Mouse (Mus musculus) CH12.LX (cell line): ENCODE results near the gene Rnaseh2c. TPM values are rescaled to one million over a fixed set of nuclear protein-coding genes. Genes with fewer than 3 reads are reported as not detected.

Source experiments
- DNase-seq: peaks from one replicate; pipeline ENCODE4 v3.0.0-alpha.2; 2013; ENCODE audit errors: extremely low read depth
- H3K27ac ChIP-seq: 2 replicates; pipeline ENCODE4 v1.5.1; 2012; ENCODE audit warnings: low read depth, mild to moderate bottlenecking, control low read depth, moderate library complexity; ENCODE audit not compliant: insufficient read depth
- H3K27me3 ChIP-seq: replicated peaks from 2 replicates; pipeline ENCODE3; 2012; ENCODE audit warnings: inconsistent platforms
- H3K36me3 ChIP-seq, 2 experiments: replicated peaks in 1 of 2; 2 replicates each; pipeline versions ENCODE3 to v1.6.1; 2012; ENCODE audit warnings: inconsistent platforms in 1 of 2, low read length in 1 of 2, mild to moderate bottlenecking in 1 of 2, mixed read lengths in 1 of 2, moderate library complexity in 1 of 2; ENCODE audit not compliant: control insufficient read depth in 1 of 2, insufficient read depth in 1 of 2
- H3K4me1 ChIP-seq, 2 experiments: 2 replicates each; pipeline ENCODE4 v1.6.1; 2012; ENCODE audit warnings: inconsistent platforms in 1 of 2, moderate library complexity in 1 of 2; ENCODE audit not compliant: insufficient read depth in 2 of 2, control insufficient read depth in 1 of 2
- H3K4me2 ChIP-seq: 2 replicates; pipeline ENCODE4 v1.6.1; 2012; ENCODE audit warnings: low read depth, mild to moderate bottlenecking, control low read depth; ENCODE audit not compliant: poor library complexity, insufficient read depth, severe bottlenecking
- H3K4me3 ChIP-seq, 3 experiments: fragments of 150-350 bp in 1 of 3; sonication (generic) in 1 of 3; replicated peaks in 1 of 3; 2 replicates each; pipeline versions ENCODE3 to v1.5.1; 2011 to 2012; ENCODE audit warnings: low read depth in 2 of 3, low read length in 2 of 3, mild to moderate bottlenecking in 2 of 3, moderate library complexity in 2 of 3, control low read depth in 1 of 3, improper control_type of control experiment in 1 of 3, inconsistent platforms in 1 of 3, mixed read lengths in 1 of 3; ENCODE audit not compliant: poor library complexity in 1 of 3
- H3K79me2 ChIP-seq: replicated peaks from 2 replicates; pipeline ENCODE4 v1.6.1; 2012; ENCODE audit warnings: mild to moderate bottlenecking, moderate library complexity; ENCODE audit not compliant: control insufficient read depth, poor library complexity, insufficient read depth, severe bottlenecking; ENCODE audit errors: extremely low read depth
- H3K9ac ChIP-seq: 2 replicates; pipeline ENCODE4 v1.6.1; 2012; ENCODE audit warnings: low read depth, mild to moderate bottlenecking, control low read depth, moderate library complexity; ENCODE audit not compliant: insufficient read depth
- H3K9me3 ChIP-seq: replicated peaks from 2 replicates; pipeline ENCODE3; 2012; ENCODE audit warnings: low read length, inconsistent platforms, mixed read lengths
- CTCF ChIP-seq, 2 experiments: IDR thresholded peaks in 1 of 2; conservative IDR thresholded peaks in 1 of 2; 2 replicates each; pipeline ENCODE4 v1.5.1; 2011 to 2012; ENCODE audit warnings: low read depth in 2 of 2, low read length in 2 of 2, improper control_type of control experiment in 1 of 2, inconsistent platforms in 1 of 2, mild to moderate bottlenecking in 1 of 2, moderate library complexity in 1 of 2
- E2F4 ChIP-seq: IDR thresholded peaks from 2 replicates; pipeline ENCODE4 v1.6.1; 2011; ENCODE audit warnings: low read depth, low read length, improper control_type of control experiment; ENCODE audit not compliant: insufficient replicate concordance
- ELF1 ChIP-seq: IDR thresholded peaks from 2 replicates; pipeline ENCODE4 v1.6.1; 2014; ENCODE audit warnings: low read depth, mild to moderate bottlenecking, inconsistent platforms, low read length, improper control_type of control experiment
- EP300 ChIP-seq: IDR thresholded peaks from 2 replicates; pipeline ENCODE4 v1.6.1; 2011; ENCODE audit warnings: low read length, improper control_type of control experiment
- ETS1 ChIP-seq: conservative IDR thresholded peaks from 2 replicates; pipeline ENCODE4 v1.6.1; 2012; ENCODE audit warnings: low read depth, mild to moderate bottlenecking, inconsistent platforms, low read length, improper control_type of control experiment, moderate library complexity
- GABPA ChIP-seq: IDR thresholded peaks from 2 replicates; pipeline ENCODE4 v1.6.1; 2012; ENCODE audit warnings: low read depth, low read length, improper control_type of control experiment, inconsistent platforms; ENCODE audit not compliant: insufficient replicate concordance
- IRF4 ChIP-seq: IDR thresholded peaks from 2 replicates; pipeline ENCODE4 v1.6.1; 2014; ENCODE audit warnings: low read depth, mild to moderate bottlenecking, inconsistent platforms, low read length, improper control_type of control experiment
- JUN ChIP-seq: IDR thresholded peaks from 2 replicates; pipeline ENCODE4 v1.6.1; 2011; ENCODE audit warnings: low read depth, mild to moderate bottlenecking, low read length, improper control_type of control experiment, moderate library complexity; ENCODE audit not compliant: insufficient read depth
- MAZ ChIP-seq: IDR thresholded peaks from 2 replicates; pipeline ENCODE4 v1.6.1; 2012; ENCODE audit warnings: low read depth, mild to moderate bottlenecking, inconsistent platforms, low read length, improper control_type of control experiment, moderate library complexity
- MEF2A ChIP-seq: IDR thresholded peaks from 2 replicates; pipeline ENCODE4 v1.6.1; 2014; ENCODE audit warnings: low read depth, mild to moderate bottlenecking, inconsistent platforms, low read length, improper control_type of control experiment, borderline replicate concordance
- NRF1 ChIP-seq: IDR thresholded peaks from 2 replicates; pipeline ENCODE4 v1.6.1; 2014; ENCODE audit warnings: low read depth, mild to moderate bottlenecking, inconsistent platforms, low read length, improper control_type of control experiment, moderate library complexity
- RAD21 ChIP-seq: IDR thresholded peaks from 2 replicates; pipeline ENCODE4 v1.6.1; 2011; ENCODE audit warnings: low read depth, mild to moderate bottlenecking, low read length, improper control_type of control experiment, moderate library complexity
- SIN3A ChIP-seq: IDR thresholded peaks from 2 replicates; pipeline ENCODE4 v1.6.1; 2012; ENCODE audit warnings: low read length, improper control_type of control experiment, inconsistent platforms
- TBP ChIP-seq: conservative IDR thresholded peaks from 2 replicates; pipeline ENCODE4 v1.6.1; 2011; ENCODE audit warnings: low read depth, low read length, improper control_type of control experiment
- USF2 ChIP-seq: conservative IDR thresholded peaks from 2 replicates; pipeline ENCODE4 v1.6.1; 2011; ENCODE audit warnings: low read depth, low read length, improper control_type of control experiment
- ZKSCAN1 ChIP-seq: IDR thresholded peaks from 2 replicates; pipeline ENCODE4 v1.6.1; 2012; ENCODE audit warnings: low read depth, inconsistent platforms, low read length, improper control_type of control experiment, borderline replicate concordance
- ZMIZ1 ChIP-seq: IDR thresholded peaks from 2 replicates; pipeline ENCODE4 v1.6.1; 2012; ENCODE audit warnings: low read depth, mild to moderate bottlenecking, inconsistent platforms, low read length, improper control_type of control experiment
- ZNF384 ChIP-seq: IDR thresholded peaks from 2 replicates; pipeline ENCODE4 v1.6.1; 2012; ENCODE audit warnings: low read depth, low read length, improper control_type of control experiment, inconsistent platforms
- dilution Hi-C: fragments of 300-500 bp; cut with MboI; formaldehyde crosslinking; loops from 2 replicates; pipeline ENCODE4 v1.14.3; 2020; ENCODE audit warnings: low sequenced_read_pairs; ENCODE audit not compliant: extremely low pct_unique_long_range_greater_than_20kb, extremely low pct_ligation_motif_present
- in situ Hi-C: fragments of 300-500 bp; cut with MboI; formaldehyde crosslinking; loops from 3 replicates; pipeline ENCODE4 v1.14.3; 2019; ENCODE audit warnings: low sequenced_read_pairs, low pct_ligation_motif_present, low pct_unique_long_range_greater_than_20kb, mixed read lengths
- polyA plus RNA-seq: library from polyadenylated mRNA; unstranded; fragments of >175 nt; gene quantifications from 2 replicates; pipeline ENCODE4 v1.2.1, GENCODE M21; 2012; ENCODE audit warnings: low read depth; ENCODE audit not compliant: insufficient read length
- total RNA-seq, 2 experiments: library from RNA; depleted of rRNA; stranded (reverse); fragments of 300-350 nt in 1 of 2; fragments of >200 nt in 1 of 2; gene quantifications; 2 replicates each; pipeline ENCODE4 v1.2.3; 2012 to 2014

Gene Rnaseh2c
- total and polyA plus RNA-seq, 3 experiments: 54.2 to 124 (median 79.0) TPM

GRCm38 (mm10) chr19:5611973-5612372, 10.3 kb downstream of the Rnaseh2c start:
- in situ Hi-C loops: no loop called here
- H3K4me1 ChIP-seq: peaks cover 10 to 22% of the 10 kb centered on the region in 2 experiments
- H3K27ac ChIP-seq: no peak overlapping the region

GRCm38 (mm10) chr19:5612762-5613411, 11.2 kb downstream of the Rnaseh2c start:
- H3K27ac ChIP-seq: no peak overlapping the region
- in situ Hi-C loops (no loop called here), dilution Hi-C loops (no loop called here)
- H3K27me3 ChIP-seq: no peaks in the 10 kb centered on the region
- H3K36me3 ChIP-seq: peaks cover 9 to 12% of the 10 kb centered on the region in 2 experiments
- H3K9ac ChIP-seq: no peak overlapping the region
- no peak for DNase-seq
- TF ChIP-seq EP300 (no peak), MAZ (no peak), TBP (no peak), ELF1 (no peak), SIN3A (no peak), USF2 (no peak), MEF2A (no peak), ZKSCAN1 (no peak), ETS1 (no peak)
- no peak overlapping the region for H3K4me3 ChIP-seq
- no peaks in the 10 kb centered on the region for H3K9me3 ChIP-seq
- H3K4me1 ChIP-seq: peaks cover 10 to 22% of the 10 kb centered on the region in 2 experiments
- no peak overlapping the region for H3K4me2 ChIP-seq
- H3K79me2 ChIP-seq: 0 out of 2 replicates have a peak, but pooled peaks cover 2% of the 10 kb centered on the region

More at GRCm38 (mm10) chr19:5611973-5612372, 10.3 kb downstream of the Rnaseh2c start:
- Histone ChIP-seq H3K36me3 (peaks cover 17 to 21% of the 10 kb centered on the region in 2 experiments), H3K4me3 (no peak overlapping the region), H3K4me2 (no peak overlapping the region), H3K9ac (no peak overlapping the region), H3K79me2 (0 out of 2 replicates have a peak, but pooled peaks cover 2% of the 10 kb centered on the region), H3K9me3 (no peaks in the 10 kb centered on the region), H3K27me3 (no peaks in the 10 kb centered on the region)
- no peak for DNase-seq
- dilution Hi-C loops: no loop called here
- peak in 1 of 2 experiments; percentile 12; a peak in 1 of 4 replicates for TF ChIP-seq CTCF (conservative IDR thresholded peaks at IDR 0.05 in 1 of 2, IDR thresholded peaks at IDR 0.05 in 1 of 2; ENCODE audit: low read depth in 2 of 2, low read length in 2 of 2)
- no peak for TF ChIP-seq GABPA

- no peak for TF ChIP-seq NRF1
- no peak for TF ChIP-seq RAD21
- no peak for TF ChIP-seq JUN
- TF ChIP-seq E2F4: no peak
- no peak for TF ChIP-seq IRF4
- TF ChIP-seq ZMIZ1: no peak
- no peak for TF ChIP-seq ZNF384
- TF ChIP-seq ETS1: no peak
- dilution Hi-C loops (no loop called here), in situ Hi-C loops (no loop called here)
- no peak overlapping the region for H3K4me2 ChIP-seq
- H3K36me3 ChIP-seq: no peaks in the 10 kb centered on the region
- no peaks in the 10 kb centered on the region for H3K9me3 ChIP-seq
- H3K79me2 ChIP-seq: no peaks in the 10 kb centered on the region
- no peak for DNase-seq
- H3K27ac ChIP-seq: no peak overlapping the region
- no peaks in the 10 kb centered on the region for H3K27me3 ChIP-seq
- no peak overlapping the region for H3K4me3 ChIP-seq
- H3K9ac ChIP-seq: no peak overlapping the region
- peaks cover 4 to 8% of the 10 kb centered on the region in 2 experiments for H3K4me1 ChIP-seq
Measured at GRCm38 (mm10) chr19:5614953-5615352, 13.3 kb downstream of the Rnaseh2c start.
